Mouse (Mus musculus) Patski (cell line): Measurements from ENCODE around the gene Saxo1. TPM values are rescaled to one million over a fixed set of nuclear protein-coding genes. Genes with fewer than 3 reads are reported as not detected.

Source experiments
- ATAC-seq: fragments of 100-300 bp; one replicate; pipeline ENCODE4 v1.8.0; 2021
- CTCF ChIA-PET: fragments of 350-600 bp; sonication (Branson Sonifier 250); formaldehyde crosslinking; loops from one replicate; lab custom pipeline; 2022; ENCODE audit warnings: inconsistent platforms; lab: Charles Lee
- POLR2A ChIA-PET: fragments of 350-600 bp; sonication (Branson Sonifier 250); formaldehyde crosslinking; loops from one replicate; lab custom pipeline; 2022; ENCODE audit warnings: antibody characterized with exemption, inconsistent platforms; lab: Charles Lee
- DNase-seq: peaks from one replicate; pipeline ENCODE4 v3.0.0-alpha.2; 2011; ENCODE audit warnings: low read depth, low spot score
- H3K27me3 ChIP-seq: fragments of 371-371 bp; one replicate; pipeline ENCODE4 v1.5.1; 2021
- CTCF ChIP-seq: fragments of 100-300 bp; IDR thresholded peaks from one replicate; pipeline ENCODE4 v1.5.1; 2021
- in situ Hi-C: fragments of 300-500 bp; cut with MboI; formaldehyde crosslinking; loops from 3 replicates; pipeline ENCODE4 v1.11.1; 2018; ENCODE audit warnings: low pct_unique_long_range_greater_than_20kb, mixed read lengths
- polyA plus RNA-seq: library from polyadenylated mRNA; unstranded; gene quantifications from one replicate; pipeline ENCODE4 v1.2.3, GENCODE M21; 2021

Gene Saxo1
- not detected for polyA plus RNA-seq

GRCm38 (mm10) chr4:86558228-86558627 is at the start of gene Saxo1:
Gene Saxo1, minus strand, starts transcription at chr4:86558328.
- ATAC-seq = no peak
- DNase-seq = no peak
- ChIA-PET POLR2A (no interaction called here), CTCF (no interaction called here)
- in situ Hi-C loops = no loop called here
- no peaks in the 10 kb centered on the region for H3K27me3 ChIP-seq
- TF ChIP-seq CTCF = no peak

GRCm38 (mm10) chr4:86591304-86591703 is 33.2 kb upstream of the Saxo1 start:
- ATAC-seq (no peak), DNase-seq (no peak)
- CTCF ChIA-PET = no interaction called here
- in situ Hi-C loops = loop anchor here (25.0 kb wide), 1 partner anchor 246 kb away; no protein-coding TSS in a partner anchor
- no peaks in the 10 kb centered on the region for H3K27me3 ChIP-seq
- POLR2A ChIA-PET = interaction anchor here (0.5 kb wide), 1 partner anchor 44 kb away, joined by 4 read pairs; no protein-coding TSS in a partner anchor
- no peak for TF ChIP-seq CTCF

- in situ Hi-C loops = loop anchor here (25.0 kb wide), 1 partner anchor 249 kb away; no protein-coding TSS in a partner anchor
- peak; percentile 47 for TF ChIP-seq CTCF
- H3K27me3 ChIP-seq = no peaks in the 10 kb centered on the region
- DNase-seq (no peak), ATAC-seq (no peak)
- ChIA-PET CTCF (interaction anchor here (1.0 to 2.0 kb wide), 3 partner anchors 10 to 12 kb away, joined by 3 to 5 read pairs (median 3); no protein-coding TSS in a partner anchor), POLR2A (no interaction called here)
These were observed 30.1 kb upstream of the Saxo1 start for GRCm38 (mm10) chr4:86588236-86588635.

DNA sequence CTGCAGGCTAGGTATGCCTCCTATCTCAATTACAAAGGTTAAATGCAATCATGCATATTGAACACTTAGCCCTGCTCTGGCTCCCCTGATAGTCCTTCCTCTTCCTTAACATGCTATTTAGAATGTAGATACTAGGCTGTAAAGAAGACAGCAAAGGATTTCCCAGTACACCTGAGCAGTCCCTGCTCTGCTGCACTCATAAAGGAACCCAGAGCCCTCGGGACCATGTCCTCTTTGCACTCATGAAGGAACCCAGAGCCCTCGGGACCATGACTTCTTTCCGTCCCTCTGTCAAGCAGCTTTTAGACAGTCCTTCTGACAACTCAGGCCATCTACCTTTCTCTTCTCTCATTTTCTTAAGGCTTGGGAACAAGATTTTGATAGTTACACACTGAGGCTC is 22.5 kb upstream of the Saxo1 start:
- CTCF ChIA-PET = no interaction called here

GRCm38 (mm10) chr4:86580056-86580455 is 21.9 kb upstream of the Saxo1 start:
- ChIA-PET CTCF (no interaction called here), POLR2A (no interaction called here)
- H3K27me3 ChIP-seq = no peaks in the 10 kb centered on the region
- in situ Hi-C loops = loop anchor here (25.0 kb wide), 1 partner anchor 257 kb away; no protein-coding TSS in a partner anchor
- DNase-seq = no peak
- no peak for ATAC-seq
- no peak for TF ChIP-seq CTCF

More for the DNA sequence above, 22.5 kb upstream of the Saxo1 start:
- ATAC-seq (no peak), DNase-seq (no peak)
- in situ Hi-C loops = loop anchor here (25.0 kb wide), 1 partner anchor 257 kb away; no protein-coding TSS in a partner anchor
- no peak for TF ChIP-seq CTCF
- H3K27me3 ChIP-seq = no peaks in the 10 kb centered on the region
- POLR2A ChIA-PET = no interaction called here

GRCm38 (mm10) chr4:86576630-86577225 is 18.6 kb upstream of the Saxo1 start:
- in situ Hi-C loops = loop anchor here (5.0 to 25.0 kb wide), 2 partner anchors 121 to 261 kb away; no protein-coding TSS in a partner anchor
- POLR2A ChIA-PET = interaction anchor here (0.6 to 1.0 kb wide), 2 partner anchors 13 to 32 kb away, joined by 3 to 5 read pairs; no protein-coding TSS in a partner anchor
- H3K27me3 ChIP-seq = no peaks in the 10 kb centered on the region
- CTCF ChIA-PET = interaction anchor here (0.7 to 1.9 kb wide), 4 partner anchors 9 to 120 kb away, joined by 3 to 5 read pairs (median 4); no protein-coding TSS in a partner anchor
- TF ChIP-seq CTCF = no peak
- ATAC-seq (no peak), DNase-seq (no peak)

GRCm38 (mm10) chr4:86576120-86576541 is 18.0 kb upstream of the Saxo1 start:
- ATAC-seq = no peak
- no peak for TF ChIP-seq CTCF
- POLR2A ChIA-PET = interaction anchor here (0.6 to 1.0 kb wide), 2 partner anchors 13 to 31 kb away, joined by 3 to 5 read pairs; no protein-coding TSS in a partner anchor
- CTCF ChIA-PET = interaction anchor here (0.7 to 1.9 kb wide), 4 partner anchors 9 to 75 kb away, joined by 3 to 5 read pairs (median 3); no protein-coding TSS in a partner anchor
- no peaks in the 10 kb centered on the region for H3K27me3 ChIP-seq
- DNase-seq = no peak
- in situ Hi-C loops = loop anchor here (5.0 to 25.0 kb wide), 2 partner anchors 121 to 261 kb away; no protein-coding TSS in a partner anchor

- ChIA-PET CTCF (interaction anchor here (1.0 to 1.9 kb wide), 2 partner anchors 10 to 32 kb away, joined by 3 to 5 read pairs; no protein-coding TSS in a partner anchor), POLR2A (no interaction called here)
- peak; percentile 94 for ATAC-seq
- DNase-seq = peak; percentile 63
- peak; percentile 89 for TF ChIP-seq CTCF
- no peaks in the 10 kb centered on the region for H3K27me3 ChIP-seq
- in situ Hi-C loops = loop anchor here (5.0 to 25.0 kb wide), 2 partner anchors 122 to 262 kb away; no protein-coding TSS in a partner anchor
These were observed 17.3 kb upstream of the Saxo1 start, which contains the start of gene Rraga for GRCm38 (mm10) chr4:86575283-86575983. Gene Rraga, plus strand, starts transcription at chr4:86575668.

- CTCF ChIA-PET = interaction anchor here (1.0 kb wide), 1 partner anchor 33 kb away, joined by 3 read pairs; no protein-coding TSS in a partner anchor
- POLR2A ChIA-PET = no interaction called here
- ATAC-seq = peak; percentile 7
- in situ Hi-C loops = loop anchor here (5.0 to 25.0 kb wide), 2 partner anchors 122 to 262 kb away; no protein-coding TSS in a partner anchor
- no peak for DNase-seq
- TF ChIP-seq CTCF = no peak
- no peaks in the 10 kb centered on the region for H3K27me3 ChIP-seq
These were observed 16.8 kb upstream of the Saxo1 start for GRCm38 (mm10) chr4:86574939-86575282.

GRCm38 (mm10) chr4:86561061-86561460 is 2.9 kb upstream of the Saxo1 start:
- in situ Hi-C loops = no loop called here
- DNase-seq = no peak
- CTCF ChIA-PET = interaction anchor here (1.9 kb wide), 1 partner anchor 16 kb away, joined by 6 read pairs; no protein-coding TSS in a partner anchor
- ATAC-seq = no peak
- no peak for TF ChIP-seq CTCF
- peaks cover 3% of the 10 kb centered on the region for H3K27me3 ChIP-seq
- POLR2A ChIA-PET = no interaction called here
